Mouse (Mus musculus): Measurements from ENCODE around the gene Pthlh. TPM values are rescaled to one million over a fixed set of nuclear protein-coding genes. Genes with fewer than 3 reads are reported as not detected.

Gene Pthlh
- polyA plus RNA-seq, 2 experiments: not detected

DNA sequence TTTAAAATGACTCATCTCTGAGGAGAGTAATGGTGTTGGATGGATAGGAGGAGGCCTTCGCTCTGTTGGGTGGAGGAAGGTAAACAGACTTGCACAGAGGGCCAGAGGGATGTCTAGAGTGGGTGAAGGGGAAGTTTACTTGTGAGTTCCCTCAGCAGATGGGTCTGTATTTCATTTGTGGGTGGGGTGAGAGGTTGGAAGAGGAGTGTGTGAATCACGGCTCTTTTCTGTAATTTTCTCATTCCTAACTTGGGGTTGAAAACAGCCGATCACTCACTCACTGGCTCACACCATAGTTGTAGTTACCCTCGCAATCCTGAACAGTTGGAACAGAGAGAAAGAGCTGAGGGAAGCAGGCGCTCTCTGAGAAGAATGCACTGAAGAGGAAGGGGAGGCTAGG is 35.6 kb upstream of the Pthlh start:
- H3K9me3 ChIP-seq (ENCODE audit: control insufficient read depth, low read length): no peaks in the 10 kb centered on the region
- DNase-seq (ENCODE audit: low read depth in 3 of 3, low spot score in 3 of 3) (no peak), ATAC-seq (ENCODE audit: insufficient read depth) (no peak)
- no peak overlapping the region for H3K4me2 ChIP-seq (ENCODE audit: low read depth)
- H3K4me3 ChIP-seq (ENCODE audit: insufficient read depth in 1 of 2, low read depth in 2 of 2, low read length in 2 of 2): no peak overlapping the region
- H3K27ac ChIP-seq: no peak overlapping the region
- WGBS (ENCODE audit: insufficient replicate concordance): 54% methylated on average over 5 of the region's 5 CpGs
- no peaks in the 10 kb centered on the region for H3K36me3 ChIP-seq (replicated peaks; ENCODE audit: control insufficient read depth, insufficient read depth, low read depth)
- H3K27me3 ChIP-seq (ENCODE audit: control insufficient read depth, insufficient read depth, low read length): no peaks in the 10 kb centered on the region
- no peak overlapping the region for H3K9ac ChIP-seq (replicated peaks)
- no peaks in the 10 kb centered on the region for H3K4me1 ChIP-seq (replicated peaks; ENCODE audit: control insufficient read depth in 2 of 2, insufficient read depth in 2 of 2, low read length in 1 of 2)
- TF ChIP-seq CTCF (IDR thresholded peaks at IDR 0.05; ENCODE audit: low read depth) (no peak), EP300 (IDR thresholded peaks at IDR 0.05; ENCODE audit: low read depth) (no peak)

DNA sequence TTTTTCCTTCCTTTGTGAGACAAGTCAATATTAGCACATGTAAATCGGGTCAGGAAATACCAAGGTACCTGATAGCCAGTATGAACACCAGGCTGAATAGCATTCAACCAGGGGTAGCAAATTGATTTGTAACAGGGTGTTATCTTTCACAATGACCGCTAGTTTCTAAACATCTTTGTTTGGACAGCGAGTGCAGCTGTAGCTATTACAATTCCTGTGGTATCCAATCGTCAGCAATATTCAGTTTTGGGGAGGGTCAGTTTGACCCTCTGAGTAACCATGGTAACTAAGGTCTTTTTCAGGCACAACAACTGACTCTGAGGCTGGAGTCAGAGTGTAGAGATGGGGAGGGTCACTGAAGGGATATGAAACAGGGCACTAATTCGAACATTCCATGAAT is 15.3 kb upstream of the Pthlh start:
- 51% methylated on average over 5 of the region's 5 CpGs for WGBS (ENCODE audit: insufficient replicate concordance)
- H3K9me3 ChIP-seq (ENCODE audit: control insufficient read depth, low read length): no peaks in the 10 kb centered on the region
- no peak for TF ChIP-seq EP300 (IDR thresholded peaks at IDR 0.05; ENCODE audit: low read depth)
- TF ChIP-seq CTCF (IDR thresholded peaks at IDR 0.05; ENCODE audit: low read depth): no peak

DNA sequence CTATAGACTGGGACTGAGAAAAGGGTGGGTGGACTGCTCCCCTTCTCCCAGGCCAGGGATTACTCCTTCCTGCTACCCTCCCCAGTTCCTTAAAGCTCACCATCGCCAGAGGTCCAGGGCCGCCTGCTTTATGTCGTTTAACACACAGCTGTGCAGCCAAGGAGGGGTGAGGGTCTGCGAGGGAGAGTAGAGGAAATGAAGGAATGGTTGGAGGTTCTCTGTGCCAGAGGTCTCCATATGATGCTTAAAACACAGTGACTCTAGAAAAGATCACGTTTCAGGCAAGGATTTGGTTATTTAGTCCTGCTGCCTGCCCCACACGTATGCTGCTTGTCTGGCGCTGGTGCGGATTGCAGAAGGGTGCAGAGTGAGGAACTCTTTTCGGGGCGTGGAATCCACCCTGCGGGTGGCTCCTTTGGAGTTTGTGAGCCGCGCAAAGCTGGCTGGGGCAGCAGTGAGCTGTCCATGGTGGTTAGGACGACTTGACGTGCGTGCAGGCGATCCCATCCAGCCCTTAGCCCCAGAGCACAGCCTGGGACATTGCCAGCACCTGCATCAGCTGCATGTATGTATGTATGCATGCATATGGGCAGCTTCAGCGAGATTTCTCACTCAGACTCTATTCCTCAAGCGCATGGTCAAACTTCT is 4.3 kb upstream of the Pthlh start:
- no peak overlapping the region for H3K4me3 ChIP-seq (ENCODE audit: insufficient read depth in 1 of 2, low read depth in 2 of 2, low read length in 2 of 2)
- H3K4me1 ChIP-seq (replicated peaks; ENCODE audit: control insufficient read depth in 2 of 2, insufficient read depth in 2 of 2, low read length in 1 of 2): no peaks in the 10 kb centered on the region
- H3K27me3 ChIP-seq (ENCODE audit: control insufficient read depth, insufficient read depth, low read length): peaks cover 14% of the 10 kb centered on the region
- TF ChIP-seq CTCF (IDR thresholded peaks at IDR 0.05; ENCODE audit: low read depth) (no peak), EP300 (IDR thresholded peaks at IDR 0.05; ENCODE audit: low read depth) (no peak)
- DNase-seq (ENCODE audit: low read depth in 3 of 3, low spot score in 3 of 3) (no peak), ATAC-seq (ENCODE audit: insufficient read depth) (no peak)
- H3K9me3 ChIP-seq (ENCODE audit: control insufficient read depth, low read length): no peaks in the 10 kb centered on the region
- H3K4me2 ChIP-seq (ENCODE audit: low read depth): no peak overlapping the region
- H3K27ac ChIP-seq: no peak overlapping the region
- no peak overlapping the region for H3K9ac ChIP-seq (replicated peaks)
- 2% methylated on average over 19 of the region's 19 CpGs for WGBS (ENCODE audit: insufficient replicate concordance)
- H3K36me3 ChIP-seq (replicated peaks; ENCODE audit: control insufficient read depth, insufficient read depth, low read depth): no peaks in the 10 kb centered on the region

More for the DNA sequence above, 15.3 kb upstream of the Pthlh start:
- Histone ChIP-seq H3K27ac (no peak overlapping the region), H3K9ac (replicated peaks) (no peak overlapping the region), H3K27me3 (ENCODE audit: control insufficient read depth, insufficient read depth, low read length) (no peaks in the 10 kb centered on the region), H3K4me1 (replicated peaks; ENCODE audit: control insufficient read depth in 2 of 2, insufficient read depth in 2 of 2, low read length in 1 of 2) (no peaks in the 10 kb centered on the region), H3K36me3 (replicated peaks; ENCODE audit: control insufficient read depth, insufficient read depth, low read depth) (no peaks in the 10 kb centered on the region), H3K4me3 (ENCODE audit: insufficient read depth in 1 of 2, low read depth in 2 of 2, low read length in 2 of 2) (no peak overlapping the region), H3K4me2 (ENCODE audit: low read depth) (no peak overlapping the region)
- ATAC-seq (ENCODE audit: insufficient read depth): no peak
- no peak for DNase-seq (ENCODE audit: low read depth in 3 of 3, low spot score in 3 of 3)

DNA sequence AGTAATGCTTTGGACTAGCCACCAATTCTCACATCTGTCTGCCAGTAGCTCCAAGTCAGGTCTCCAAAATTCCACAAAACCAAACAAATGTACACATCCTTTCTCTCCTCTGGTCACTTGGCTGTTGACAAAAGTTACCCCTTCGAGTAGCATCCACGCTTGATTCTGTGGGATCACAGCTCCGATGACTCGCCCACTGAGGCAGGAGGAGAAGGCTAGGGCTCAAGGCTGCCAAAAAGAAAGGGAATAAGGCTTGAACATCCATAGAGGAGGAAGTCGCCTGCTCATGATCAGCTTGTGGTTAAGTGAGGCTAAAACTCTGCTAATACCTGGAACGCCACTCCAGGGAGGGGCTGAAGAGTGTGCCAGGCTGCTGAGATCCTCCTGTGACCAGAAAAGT is 2.5 kb upstream of the Pthlh start:
- no peak overlapping the region for H3K4me2 ChIP-seq (ENCODE audit: low read depth)
- ATAC-seq (ENCODE audit: insufficient read depth): no peak
- no peaks in the 10 kb centered on the region for H3K9me3 ChIP-seq (ENCODE audit: control insufficient read depth, low read length)
- DNase-seq (ENCODE audit: low read depth in 3 of 3, low spot score in 3 of 3): no peak
- TF ChIP-seq CTCF (IDR thresholded peaks at IDR 0.05; ENCODE audit: low read depth): no peak
- no peak for TF ChIP-seq EP300 (IDR thresholded peaks at IDR 0.05; ENCODE audit: low read depth)
- peaks cover 24% of the 10 kb centered on the region for H3K27me3 ChIP-seq (ENCODE audit: control insufficient read depth, insufficient read depth, low read length)
- no peak overlapping the region for H3K27ac ChIP-seq
- no peaks in the 10 kb centered on the region for H3K36me3 ChIP-seq (replicated peaks; ENCODE audit: control insufficient read depth, insufficient read depth, low read depth)
- no peak overlapping the region for H3K4me3 ChIP-seq (ENCODE audit: insufficient read depth in 1 of 2, low read depth in 2 of 2, low read length in 2 of 2)
- H3K9ac ChIP-seq (replicated peaks): no peak overlapping the region
- WGBS (ENCODE audit: insufficient replicate concordance): 53% methylated on average over 6 of the region's 6 CpGs
- no peaks in the 10 kb centered on the region for H3K4me1 ChIP-seq (replicated peaks; ENCODE audit: control insufficient read depth in 2 of 2, insufficient read depth in 2 of 2, low read length in 1 of 2)

DNA sequence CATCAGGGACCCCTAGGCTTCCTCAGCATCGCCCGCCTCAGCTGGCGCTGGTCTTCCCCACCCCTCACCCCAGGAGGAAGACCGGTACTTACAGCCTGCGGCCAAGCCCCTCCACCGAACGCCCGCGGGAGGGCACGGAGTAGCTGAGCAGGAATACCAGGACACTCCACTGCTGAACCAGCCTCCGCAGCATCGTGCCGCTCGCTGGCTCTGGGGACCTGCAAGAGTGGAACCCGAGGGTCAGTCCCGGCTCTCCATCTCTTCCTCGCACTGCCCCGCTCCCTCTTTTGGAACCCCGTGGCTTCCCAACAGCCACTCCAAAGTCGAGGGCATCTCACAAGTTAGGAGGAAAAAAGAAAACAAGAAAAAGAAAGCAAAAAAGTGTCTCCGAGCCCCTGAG is 805 bp downstream of the Pthlh start:
- no peak overlapping the region for H3K9ac ChIP-seq (replicated peaks)
- no peak overlapping the region for H3K27ac ChIP-seq
- TF ChIP-seq EP300 (IDR thresholded peaks at IDR 0.05; ENCODE audit: low read depth) (no peak), CTCF (IDR thresholded peaks at IDR 0.05; ENCODE audit: low read depth) (no peak)
- peak overlapping the region; percentile 25 for H3K4me2 ChIP-seq (ENCODE audit: low read depth)
- peaks cover 24% of the 10 kb centered on the region for H3K27me3 ChIP-seq (ENCODE audit: control insufficient read depth, insufficient read depth, low read length)
- H3K4me3 ChIP-seq (ENCODE audit: insufficient read depth in 1 of 2, low read depth in 2 of 2, low read length in 2 of 2): peak overlapping the region in 1 of 2 experiments; percentile 17; a peak in 1 of 4 replicates
- no peaks in the 10 kb centered on the region for H3K4me1 ChIP-seq (replicated peaks; ENCODE audit: control insufficient read depth in 2 of 2, insufficient read depth in 2 of 2, low read length in 1 of 2)
- DNase-seq (ENCODE audit: low read depth in 3 of 3, low spot score in 3 of 3) (no peak), ATAC-seq (ENCODE audit: insufficient read depth) (no peak)
- H3K36me3 ChIP-seq (replicated peaks; ENCODE audit: control insufficient read depth, insufficient read depth, low read depth): no peaks in the 10 kb centered on the region
- no peaks in the 10 kb centered on the region for H3K9me3 ChIP-seq (ENCODE audit: control insufficient read depth, low read length)
- 2% methylated on average over 21 of the region's 21 CpGs for WGBS (ENCODE audit: insufficient replicate concordance)
